Mouse (Mus musculus) liver, embryonic 13.5 days (tissue): ENCODE data around the gene Psg23. TPM values are rescaled to one million over a fixed set of nuclear protein-coding genes. Genes with fewer than 3 reads are reported as not detected.
"Not testable (repeated sequence)": the region's sequence is repeated elsewhere in the genome, so short reads cannot be mapped to it uniquely, and the experiment has no call there.

ENCODE experiments used
- ATAC-seq: fragments of 200-750 bp; cut with Nextera tagmentation; 2 replicates; pipeline ENCODE4 v1.8.0; 2017; ENCODE audit warnings: low read depth, mild to moderate bottlenecking, moderate number of reproducible peaks, moderate library complexity
- DNase-seq: peaks from one replicate; pipeline ENCODE4 v3.0.0; 2022
- H3K27ac ChIP-seq: fragments of 300-500 bp; sonication (generic); 2 replicates; pipeline ENCODE4 v1.5.1; 2015; ENCODE audit warnings: moderate library complexity, mild to moderate bottlenecking, inconsistent platforms
- H3K27me3 ChIP-seq: fragments of 300-500 bp; sonication (generic); 2 replicates; pipeline ENCODE4 v1.6.1; 2015; ENCODE audit warnings: mild to moderate bottlenecking, inconsistent platforms
- H3K36me3 ChIP-seq: fragments of 300-500 bp; sonication (generic); 2 replicates; pipeline ENCODE4 v1.6.1; 2015; ENCODE audit warnings: mild to moderate bottlenecking, inconsistent platforms
- H3K4me1 ChIP-seq: fragments of 300-500 bp; sonication (generic); replicated peaks from 2 replicates; pipeline ENCODE4 v1.6.1; 2015; ENCODE audit warnings: inconsistent platforms
- H3K4me2 ChIP-seq: fragments of 300-500 bp; sonication (generic); 2 replicates; pipeline ENCODE4 v1.6.1; 2015; ENCODE audit warnings: inconsistent platforms, mild to moderate bottlenecking, moderate library complexity
- H3K4me3 ChIP-seq: fragments of 300-500 bp; sonication (generic); replicated peaks from 2 replicates; pipeline ENCODE4 v1.5.1; 2015; ENCODE audit warnings: mild to moderate bottlenecking, inconsistent platforms
- H3K9ac ChIP-seq: fragments of 300-500 bp; sonication (generic); 2 replicates; pipeline ENCODE4 v1.6.1; 2015; ENCODE audit warnings: mild to moderate bottlenecking, inconsistent platforms
- H3K9me3 ChIP-seq: fragments of 300-500 bp; sonication (generic); replicated peaks from 2 replicates; pipeline ENCODE4 v1.6.1; 2016; ENCODE audit warnings: inconsistent platforms
- WGBS: fragments of 180-500 bp; shearing (Covaris S2); methylation state at CpG from one replicate; pipeline ENCODE4 v1.1.7; 2015; ENCODE audit not compliant: insufficient replicate concordance; 5-methylcytosine and 5-hydroxymethylcytosine counted together
- polyA plus RNA-seq: library from polyadenylated mRNA; unstranded; fragments of >200 nt; fragmentation: Nextera tagmentation; extraction: Ambion mirVana; gene quantifications from 2 replicates; pipeline ENCODE4 v1.2.1, GENCODE M21; 2015

The Psg23 gene
- not detected in 2 replicates for polyA plus RNA-seq

GRCm38 (mm10) chr7:18616401-18616800, at the start of gene Psg23:
TSS of gene Psg23 (minus strand) at chr7:18616501.
- H3K4me1 ChIP-seq, H3K9ac ChIP-seq, H3K4me3 ChIP-seq, H3K36me3 ChIP-seq, DNase-seq, H3K9me3 ChIP-seq, H3K4me2 ChIP-seq, ATAC-seq, H3K27ac ChIP-seq, H3K27me3 ChIP-seq: not testable (repeated sequence)
- 27% methylated on average over 2 of the region's 2 CpGs for WGBS

- not testable (repeated sequence) for H3K4me1 ChIP-seq, H3K9ac ChIP-seq, H3K9me3 ChIP-seq, DNase-seq, H3K36me3 ChIP-seq, ATAC-seq, H3K4me2 ChIP-seq, H3K27ac ChIP-seq, H3K27me3 ChIP-seq, H3K4me3 ChIP-seq
- WGBS, result 25% methylated on average over 2 of the region's 2 CpGs
These were observed 40.3 kb upstream of the Psg23 start, which contains the start of gene Psg21 for GRCm38 (mm10) chr7:18656625-18657024. TSS of gene Psg21 (minus strand) at chr7:18656725.

- WGBS, result 60% methylated on average over 8 of the region's 8 CpGs
- H3K4me3 ChIP-seq, result not testable (repeated sequence)
These were observed 10.6 kb upstream of the Psg23 start for GRCm38 (mm10) chr7:18626921-18627320.

GRCm38 (mm10) chr7:18567205-18567604, 49.1 kb downstream of the Psg23 start, which contains the start of gene Psg27:
TSS of gene Psg27 (minus strand) at chr7:18567305.
- Histone ChIP-seq H3K27me3 (no peaks in the 10 kb centered on the region), H3K36me3 (no peaks in the 10 kb centered on the region), H3K4me1 (no peaks in the 10 kb centered on the region), H3K4me3 (no peak within 1 kb of the TSS), H3K9ac (no peak within 1 kb of the TSS), H3K9me3 (0 out of 2 replicates have a peak, but pooled peaks cover 2% of the 10 kb centered on the region), H3K27ac (no peak within 1 kb of the TSS), H3K4me2 (no peak within 1 kb of the TSS)
- DNase-seq (no peak), ATAC-seq (no peak)
- 65% methylated on average over 3 of the region's 3 CpGs for WGBS

More at GRCm38 (mm10) chr7:18626921-18627320, 10.6 kb upstream of the Psg23 start:
- ATAC-seq, H3K4me2 ChIP-seq, H3K9ac ChIP-seq, H3K4me1 ChIP-seq, H3K27ac ChIP-seq, H3K9me3 ChIP-seq, DNase-seq, H3K36me3 ChIP-seq, H3K27me3 ChIP-seq: not testable (repeated sequence)

- Histone ChIP-seq H3K27me3 (no peaks in the 10 kb centered on the region), H3K27ac (no peak overlapping the region), H3K36me3 (no peaks in the 10 kb centered on the region), H3K4me1 (no peaks in the 10 kb centered on the region), H3K4me3 (no peak overlapping the region), H3K4me2 (no peak overlapping the region), H3K9me3 (0 out of 2 replicates have a peak, but pooled peaks cover 5% of the 10 kb centered on the region), H3K9ac (no peak overlapping the region)
- DNase-seq (no peak), ATAC-seq (no peak)
These were observed 56.5 kb downstream of the Psg23 start for GRCm38 (mm10) chr7:18559850-18560249.

Other genes with a start within 250 kb of the Psg23 start
- gene Psg28, start 184.5 kb downstream of the Psg23 start, polyA plus RNA-seq, result not detected in 2 replicates
- not detected in 2 replicates for gene Psg26, start 132.3 kb downstream of the Psg23 start, polyA plus RNA-seq
- gene Psg25, start 84.2 kb downstream of the Psg23 start, polyA plus RNA-seq, result not detected in 2 replicates
- not detected in 2 replicates for gene Psg27, start 49.2 kb downstream of the Psg23 start, polyA plus RNA-seq
- not detected in 2 replicates for gene Psg21, start 40.2 kb upstream of the Psg23 start, polyA plus RNA-seq
- gene Psg20, start 69.7 kb upstream of the Psg23 start, polyA plus RNA-seq, result not detected in 2 replicates
- 0.08 and 0.13 TPM in 2 replicates for gene Psg22, start 101.6 kb upstream of the Psg23 start, polyA plus RNA-seq
- gene Psg19, start 182.0 kb upstream of the Psg23 start, polyA plus RNA-seq, result not detected in 2 replicates
- not detected in 2 replicates for gene Psg17, start 205.1 kb upstream of the Psg23 start, polyA plus RNA-seq
- gene Mill2, start 223.5 kb upstream of the Psg23 start, polyA plus RNA-seq, result 0.08 and 0.20 TPM in 2 replicates